Mouse (Mus musculus): ENCODE results near the gene Cldn10. TPM values are rescaled to one million over a fixed set of nuclear protein-coding genes. Genes with fewer than 3 reads are reported as not detected.

The Cldn10 gene
- polyA plus RNA-seq, 1 experiment from 2014 or later: 72.3 TPM

Other genes with a start within 250 kb of the Cldn10 start
- gene Abcc4, start 81.7 kb upstream of the Cldn10 start, polyA plus RNA-seq (2015; fragmentation: Nextera tagmentation; extraction: Ambion mirVana): 2.0 and 2.3 TPM in 2 replicates
- gene Dzip1, start 137.6 kb downstream of the Cldn10 start, polyA plus RNA-seq (2015; fragmentation: Nextera tagmentation; extraction: Ambion mirVana): 16.7 and 18.2 TPM in 2 replicates
- 58.6 and 60.4 TPM in 2 replicates for gene Dnajc3, start 150.1 kb downstream of the Cldn10 start, polyA plus RNA-seq (2015; fragmentation: Nextera tagmentation; extraction: Ambion mirVana)